Mouse (Mus musculus) urinary bladder, postnatal 14 days (tissue): ENCODE data around the gene Slc47a1.
"Not testable (repeated sequence)": the region's sequence is repeated elsewhere in the genome, so short reads cannot be mapped to it uniquely, and the experiment has no call there.

ENCODE experiments used
- DNase-seq: peaks from one replicate; pipeline ENCODE4 v3.0.0; 2021; ENCODE audit warnings: low spot score

The Slc47a1 gene

GRCm38 (mm10) chr11:61319233-61319922 lies 58.8 kb downstream of the Slc47a1 start:
- no peak for DNase-seq

- DNase-seq: no peak
These were observed 61.3 kb downstream of the Slc47a1 start for GRCm38 (mm10) chr11:61316864-61317263.

- DNase-seq: no peak
These were observed 67.8 kb downstream of the Slc47a1 start for GRCm38 (mm10) chr11:61310321-61310720.

- DNase-seq: no peak
These were observed 68.3 kb downstream of the Slc47a1 start for GRCm38 (mm10) chr11:61309831-61310230.

GRCm38 (mm10) chr11:61307795-61308194 lies 70.3 kb downstream of the Slc47a1 start:
- DNase-seq: no peak

GRCm38 (mm10) chr11:61305377-61305776 lies 72.8 kb downstream of the Slc47a1 start:
- peak; percentile 34 for DNase-seq

GRCm38 (mm10) chr11:61304535-61304934 lies 73.6 kb downstream of the Slc47a1 start:
- not testable (repeated sequence) for DNase-seq

- no peak for DNase-seq
These were observed 77.3 kb downstream of the Slc47a1 start for GRCm38 (mm10) chr11:61300716-61301392.

- no peak for DNase-seq
These were observed 77.9 kb downstream of the Slc47a1 start for GRCm38 (mm10) chr11:61300205-61300604.

GRCm38 (mm10) chr11:61297901-61298300 lies 80.2 kb downstream of the Slc47a1 start:
- peak; percentile 33 for DNase-seq

- no peak for DNase-seq
These were observed 80.8 kb downstream of the Slc47a1 start for GRCm38 (mm10) chr11:61297326-61297725.

- no peak for DNase-seq
These were observed 81.6 kb downstream of the Slc47a1 start for GRCm38 (mm10) chr11:61296556-61296955.

GRCm38 (mm10) chr11:61295556-61295955 lies 82.6 kb downstream of the Slc47a1 start:
- DNase-seq: no peak

GRCm38 (mm10) chr11:61294431-61294830 lies 83.7 kb downstream of the Slc47a1 start:
- no peak for DNase-seq
